Mouse (Mus musculus) kidney, adult 2 months (tissue): Measurements from ENCODE around the gene Slc10a7. TPM values are rescaled to one million over a fixed set of nuclear protein-coding genes. Genes with fewer than 3 reads are reported as not detected.
"Not testable (repeated sequence)": the region's sequence is repeated elsewhere in the genome, so short reads cannot be mapped to it uniquely, and the experiment has no call there.

ENCODE experiments used
- DNase-seq: peaks from one replicate; pipeline ENCODE4 v3.0.0; 2021
- H3K27ac ChIP-seq: fragments of 200-500 bp; 2 replicates; pipeline ENCODE4 v1.5.1; 2012; ENCODE audit warnings: low read depth, low read length, control low read depth, inconsistent platforms; ENCODE audit not compliant: insufficient read depth
- H3K27me3 ChIP-seq: fragments of 200-500 bp; replicated peaks from 2 replicates; pipeline ENCODE4 v1.6.1; 2012; ENCODE audit warnings: mild to moderate bottlenecking, moderate library complexity, low read length, inconsistent platforms; ENCODE audit not compliant: control insufficient read depth, insufficient read depth
- H3K36me3 ChIP-seq: fragments of 200-500 bp; 2 replicates; pipeline ENCODE4 v1.6.1; 2012; ENCODE audit warnings: mild to moderate bottlenecking, moderate library complexity, low read length, inconsistent platforms; ENCODE audit not compliant: control insufficient read depth, insufficient read depth
- H3K4me1 ChIP-seq: fragments of 200-500 bp; 2 replicates; pipeline ENCODE4 v1.6.1; 2011; ENCODE audit warnings: low read length; ENCODE audit not compliant: control insufficient read depth, insufficient read depth
- H3K4me3 ChIP-seq: fragments of 200-500 bp; 2 replicates; pipeline ENCODE4 v1.5.1; 2011; ENCODE audit warnings: mild to moderate bottlenecking, low read depth, low read length, control low read depth; ENCODE audit not compliant: insufficient read depth
- CTCF ChIP-seq: fragments of 200-500 bp; conservative IDR thresholded peaks from 2 replicates; pipeline ENCODE4 v1.5.1; 2011; ENCODE audit warnings: low read depth, mild to moderate bottlenecking, control low read depth, low read length, moderate library complexity, mixed read lengths; ENCODE audit not compliant: insufficient read depth, insufficient read length
- POLR2A ChIP-seq: fragments of 200-500 bp; IDR thresholded peaks from one replicate; pipeline ENCODE4 v1.6.1; 2011; ENCODE audit warnings: low read depth, low read length, control low read depth
- WGBS: fragments of 180-500 bp; shearing (Covaris S2); methylation state at CpG from one replicate; pipeline ENCODE4 v1.1.7; 2018; 5-methylcytosine and 5-hydroxymethylcytosine counted together
- polyA plus RNA-seq: library from polyadenylated mRNA; depleted of rRNA; stranded (reverse); fragments of >200 nt; gene quantifications from 2 replicates; pipeline ENCODE4 v1.2.3, GENCODE M21; 2012; rRNA removed

Slc10a7 gene
- 6.9 and 8.1 TPM in 2 replicates for polyA plus RNA-seq

GRCm38 (mm10) chr8:78509273-78510031 lies at the start of gene Slc10a7:
TSS of gene Slc10a7 (plus strand) at chr8:78509346.
- DNase-seq = peak; percentile 87
- WGBS = under 1% methylated on average over 51 of the region's 51 CpGs
- Histone ChIP-seq H3K4me3 (peak within 1 kb of the TSS; percentile 85), H3K4me1 (peaks cover 3% of the 10 kb centered on the region; the same call in 1 of the 2 replicates), H3K36me3 (no peaks in the 10 kb centered on the region), H3K27me3 (no peaks in the 10 kb centered on the region), H3K27ac (peak within 1 kb of the TSS; percentile 78)
- no peak for TF ChIP-seq POLR2A
- no peak for TF ChIP-seq CTCF

- Histone ChIP-seq H3K4me1 (no peaks in the 10 kb centered on the region), H3K27me3 (no peaks in the 10 kb centered on the region), H3K27ac (no peak overlapping the region), H3K4me3 (no peak overlapping the region), H3K36me3 (no peaks in the 10 kb centered on the region)
- WGBS = 66% methylated on average over 2 of the region's 2 CpGs
- TF ChIP-seq CTCF (no peak), POLR2A (no peak)
- DNase-seq = no peak
These were observed 45.2 kb upstream of the Slc10a7 start for GRCm38 (mm10) chr8:78463941-78464340.

DNA sequence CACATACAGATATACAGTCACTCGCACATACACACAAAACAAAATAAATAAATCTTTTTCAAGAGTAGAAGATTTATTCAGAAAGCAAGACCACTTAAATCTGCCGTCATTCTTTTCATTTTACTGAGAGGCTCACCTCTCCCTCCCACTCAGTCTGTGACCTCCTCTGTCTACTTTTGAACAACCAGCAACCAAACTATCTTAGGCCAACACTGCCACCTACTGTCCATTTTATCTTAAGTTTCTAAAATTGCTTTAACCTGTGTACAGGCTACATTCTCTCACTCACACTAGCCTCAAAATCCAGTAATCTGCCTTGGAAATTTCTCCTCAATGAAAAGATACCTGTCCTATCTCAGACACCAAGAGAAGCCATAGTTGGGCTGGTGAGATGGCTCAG lies 41.3 kb upstream of the Slc10a7 start:
- DNase-seq = no peak

GRCm38 (mm10) chr8:78477051-78477829 lies 31.9 kb upstream of the Slc10a7 start:
- Histone ChIP-seq H3K27me3 (no peaks in the 10 kb centered on the region), H3K4me1 (no peaks in the 10 kb centered on the region), H3K4me3 (no peak overlapping the region), H3K27ac (no peak overlapping the region), H3K36me3 (no peaks in the 10 kb centered on the region)
- no peak for DNase-seq
- 48% methylated on average over 6 of the region's 6 CpGs for WGBS
- TF ChIP-seq POLR2A = no peak
- no peak for TF ChIP-seq CTCF

More for the DNA sequence above, 41.3 kb upstream of the Slc10a7 start:
- no peak overlapping the region for H3K4me3 ChIP-seq
- no peaks in the 10 kb centered on the region for H3K36me3 ChIP-seq
- no peaks in the 10 kb centered on the region for H3K4me1 ChIP-seq
- WGBS = 79% methylated on average over 2 of the region's 2 CpGs
- TF ChIP-seq CTCF (no peak), POLR2A (no peak)
- H3K27ac ChIP-seq = no peak overlapping the region
- H3K27me3 ChIP-seq = no peaks in the 10 kb centered on the region

DNA sequence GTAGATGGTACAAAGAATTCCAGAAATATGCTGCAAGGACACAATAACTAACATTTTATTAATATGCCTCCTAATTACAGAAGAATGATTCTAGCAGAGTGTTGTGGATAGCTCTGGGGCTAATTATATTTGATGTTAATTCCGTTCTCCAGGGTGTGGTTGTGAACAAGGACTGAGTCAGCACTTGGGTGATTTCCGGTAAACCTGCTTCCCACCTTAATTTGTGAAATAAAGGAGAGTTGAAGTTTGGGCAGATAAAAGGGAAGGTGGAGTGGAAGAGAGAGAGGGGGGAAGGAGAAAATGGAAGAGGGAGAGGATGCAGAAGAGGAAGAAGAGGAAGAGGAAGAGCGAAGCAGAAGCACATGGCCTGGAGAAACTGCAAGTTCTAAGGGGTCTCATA lies 19.4 kb upstream of the Slc10a7 start:
- 90% methylated on average over 3 of the region's 3 CpGs for WGBS
- Histone ChIP-seq H3K27me3 (no peaks in the 10 kb centered on the region), H3K36me3 (no peaks in the 10 kb centered on the region), H3K27ac (no peak overlapping the region), H3K4me1 (no peaks in the 10 kb centered on the region), H3K4me3 (no peak overlapping the region)
- TF ChIP-seq CTCF (no peak), POLR2A (no peak)
- DNase-seq = no peak

GRCm38 (mm10) chr8:78493031-78493430 lies 16.1 kb upstream of the Slc10a7 start:
- no peak overlapping the region for H3K27ac ChIP-seq
- no peaks in the 10 kb centered on the region for H3K4me1 ChIP-seq
- no peak for DNase-seq
- WGBS = 33% methylated on average over 2 of the region's 2 CpGs
- no peak for TF ChIP-seq POLR2A
- no peak for TF ChIP-seq CTCF
- H3K4me3 ChIP-seq = no peak overlapping the region
- no peaks in the 10 kb centered on the region for H3K27me3 ChIP-seq
- no peaks in the 10 kb centered on the region for H3K36me3 ChIP-seq

- not testable (repeated sequence) for H3K4me1 ChIP-seq, DNase-seq, H3K27ac ChIP-seq, H3K27me3 ChIP-seq, H3K4me3 ChIP-seq, H3K36me3 ChIP-seq
- WGBS = 96% methylated on average over 3 of the region's 3 CpGs
These were observed 12.9 kb upstream of the Slc10a7 start for GRCm38 (mm10) chr8:78496273-78496672.

DNA sequence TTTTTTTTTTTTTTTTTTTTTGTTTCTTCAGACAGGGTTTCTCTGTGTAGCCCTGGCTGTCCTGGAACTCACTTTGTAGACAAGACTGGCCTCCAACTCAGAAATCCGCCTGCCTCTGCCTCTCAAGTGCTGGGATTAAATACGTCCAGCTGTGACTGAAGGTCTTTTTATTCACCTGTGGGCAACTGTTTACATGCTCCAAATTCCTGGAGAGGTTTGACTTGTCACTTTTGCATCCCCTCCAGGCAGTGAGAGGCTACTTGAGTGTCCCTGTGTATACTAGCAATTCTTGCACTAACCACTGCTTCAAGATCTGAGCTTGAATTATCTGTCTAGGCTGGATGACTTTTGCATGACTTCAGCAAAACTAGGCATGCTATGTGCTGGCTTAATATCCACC lies 6.4 kb upstream of the Slc10a7 start:
- no peak for TF ChIP-seq POLR2A
- TF ChIP-seq CTCF = no peak
- 95% methylated on average over 2 of the region's 2 CpGs for WGBS
- H3K4me1 ChIP-seq = no peaks in the 10 kb centered on the region

More for the DNA sequence above, 6.4 kb upstream of the Slc10a7 start:
- H3K27ac ChIP-seq = no peak overlapping the region
- no peak overlapping the region for H3K4me3 ChIP-seq
- H3K27me3 ChIP-seq = no peaks in the 10 kb centered on the region
- no peaks in the 10 kb centered on the region for H3K36me3 ChIP-seq
- DNase-seq = no peak
